Mouse (Mus musculus): ENCODE results near the gene Neo1. TPM values are rescaled to one million over a fixed set of nuclear protein-coding genes. Genes with fewer than 3 reads are reported as not detected.

Gene Neo1
- total and polyA plus RNA-seq, 3 experiments: 0.85 to 2.1 (median 1.4) TPM

- Histone ChIP-seq H3K4me2 (ENCODE audit: insufficient read depth, low read depth, poor library complexity, severe bottlenecking) (no peak overlapping the region), H3K9ac (ENCODE audit: insufficient read depth, low read depth) (no peak overlapping the region), H3K36me3 (replicated peaks in 1 of 2; ENCODE audit: control insufficient read depth in 1 of 2, insufficient read depth in 1 of 2, low read length in 1 of 2) (no peaks in the 10 kb centered on the region), H3K27me3 (replicated peaks) (peaks cover 28% of the 10 kb centered on the region), H3K4me1 (ENCODE audit: control insufficient read depth in 1 of 2, insufficient read depth in 2 of 2) (0 out of 4 replicates have a peak, but pooled peaks cover 0 to under 1% of the 10 kb centered on the region in 2 experiments), H3K9me3 (replicated peaks; ENCODE audit: low read length) (no peaks in the 10 kb centered on the region), H3K79me2 (replicated peaks; ENCODE audit: control insufficient read depth, extremely low read depth, insufficient read depth, poor library complexity, severe bottlenecking) (no peaks in the 10 kb centered on the region), H3K27ac (ENCODE audit: insufficient read depth, low read depth) (no peak overlapping the region), H3K4me3 (replicated peaks in 1 of 3; ENCODE audit: low read depth in 2 of 3, low read length in 2 of 3, poor library complexity in 1 of 3) (no peak overlapping the region)
- no peak for DNase-seq (ENCODE audit: extremely low read depth)
- TF ChIP-seq NELFE (IDR thresholded peaks at IDR 0.05; ENCODE audit: low read depth, low read length) (no peak), PAX5 (IDR thresholded peaks at IDR 0.05; ENCODE audit: low read length) (no peak), ETS1 (conservative IDR thresholded peaks at IDR 0.05; ENCODE audit: low read depth, low read length) (no peak), JUND (conservative IDR thresholded peaks at IDR 0.05; ENCODE audit: low read depth, low read length) (no peak), RCOR1 (conservative IDR thresholded peaks at IDR 0.05; ENCODE audit: low read depth, low read length) (no peak), MAX (IDR thresholded peaks at IDR 0.05; ENCODE audit: low read length) (no peak), CHD2 (IDR thresholded peaks at IDR 0.05; ENCODE audit: low read length) (no peak), TCF12 (IDR thresholded peaks at IDR 0.05; ENCODE audit: low read depth, low read length) (no peak), MAZ (IDR thresholded peaks at IDR 0.05; ENCODE audit: low read depth, low read length) (no peak), CTCF (conservative IDR thresholded peaks at IDR 0.05 in 1 of 2, IDR thresholded peaks at IDR 0.05 in 1 of 2; ENCODE audit: low read depth in 2 of 2, low read length in 2 of 2) (no peak), ZMIZ1 (IDR thresholded peaks at IDR 0.05; ENCODE audit: low read depth, low read length) (no peak), SIN3A (IDR thresholded peaks at IDR 0.05; ENCODE audit: low read length) (no peak), MYC (IDR thresholded peaks at IDR 0.05; ENCODE audit: low read depth, low read length) (no peak), MXI1 (IDR thresholded peaks at IDR 0.05; ENCODE audit: low read depth, low read length) (no peak)
- dilution Hi-C loops (cut with MboI; ENCODE audit: extremely low pct_ligation_motif_present, extremely low pct_unique_long_range_greater_than_20kb, low sequenced_read_pairs): no loop called here
- in situ Hi-C loops (cut with MboI; ENCODE audit: low pct_ligation_motif_present, low pct_unique_long_range_greater_than_20kb, low sequenced_read_pairs): no loop called here
Observed at GRCm38 (mm10) chr9:58847676-58848075, 188.6 kb downstream of the Neo1 start.

GRCm38 (mm10) chr9:58847008-58847407, 189.2 kb downstream of the Neo1 start:
- dilution Hi-C loops (cut with MboI; ENCODE audit: extremely low pct_ligation_motif_present, extremely low pct_unique_long_range_greater_than_20kb, low sequenced_read_pairs): no loop called here
- no peaks in the 10 kb centered on the region for H3K9me3 ChIP-seq (replicated peaks; ENCODE audit: low read length)
- TF ChIP-seq RAD21 (IDR thresholded peaks at IDR 0.05; ENCODE audit: low read depth, low read length) (no peak), IRF4 (IDR thresholded peaks at IDR 0.05; ENCODE audit: low read depth, low read length) (no peak), TCF12 (IDR thresholded peaks at IDR 0.05; ENCODE audit: low read depth, low read length) (no peak), SMC3 (IDR thresholded peaks at IDR 0.05; ENCODE audit: low read depth, low read length) (no peak), TBP (conservative IDR thresholded peaks at IDR 0.05; ENCODE audit: low read depth, low read length) (no peak), MYC (IDR thresholded peaks at IDR 0.05; ENCODE audit: low read depth, low read length) (no peak)
- H3K9ac ChIP-seq (ENCODE audit: insufficient read depth, low read depth): no peak overlapping the region
- H3K4me1 ChIP-seq (ENCODE audit: control insufficient read depth in 1 of 2, insufficient read depth in 2 of 2): no peaks in the 10 kb centered on the region
- H3K36me3 ChIP-seq (replicated peaks in 1 of 2; ENCODE audit: control insufficient read depth in 1 of 2, insufficient read depth in 1 of 2, low read length in 1 of 2): no peaks in the 10 kb centered on the region
- H3K27ac ChIP-seq (ENCODE audit: insufficient read depth, low read depth): no peak overlapping the region
- peaks cover 28% of the 10 kb centered on the region for H3K27me3 ChIP-seq (replicated peaks)
- no peak for DNase-seq (ENCODE audit: extremely low read depth)
- H3K79me2 ChIP-seq (replicated peaks; ENCODE audit: control insufficient read depth, extremely low read depth, insufficient read depth, poor library complexity, severe bottlenecking): no peaks in the 10 kb centered on the region
- H3K4me2 ChIP-seq (ENCODE audit: insufficient read depth, low read depth, poor library complexity, severe bottlenecking): no peak overlapping the region
- H3K4me3 ChIP-seq (replicated peaks in 1 of 3; ENCODE audit: low read depth in 2 of 3, low read length in 2 of 3, poor library complexity in 1 of 3): no peak overlapping the region
- in situ Hi-C loops (cut with MboI; ENCODE audit: low pct_ligation_motif_present, low pct_unique_long_range_greater_than_20kb, low sequenced_read_pairs): no loop called here
